Mouse (Mus musculus) ES-E14 (cell line): ENCODE measurements around the gene Arl8a.

ENCODE experiments used
- HCFC1 ChIP-seq: IDR thresholded peaks from 2 replicates; pipeline ENCODE4 v1.6.1; 2012; ENCODE audit warnings: low read length, inconsistent platforms, borderline replicate concordance; ENCODE audit not compliant: insufficient read depth
- MAFK ChIP-seq: IDR thresholded peaks from 2 replicates; pipeline ENCODE4 v1.6.1; 2014; ENCODE audit warnings: mild to moderate bottlenecking, low read depth, low read length, inconsistent platforms; ENCODE audit not compliant: insufficient read depth
- ZNF384 ChIP-seq: IDR thresholded peaks from 2 replicates; pipeline ENCODE4 v1.6.1; 2012; ENCODE audit warnings: low read depth, low read length, inconsistent platforms

DNA sequence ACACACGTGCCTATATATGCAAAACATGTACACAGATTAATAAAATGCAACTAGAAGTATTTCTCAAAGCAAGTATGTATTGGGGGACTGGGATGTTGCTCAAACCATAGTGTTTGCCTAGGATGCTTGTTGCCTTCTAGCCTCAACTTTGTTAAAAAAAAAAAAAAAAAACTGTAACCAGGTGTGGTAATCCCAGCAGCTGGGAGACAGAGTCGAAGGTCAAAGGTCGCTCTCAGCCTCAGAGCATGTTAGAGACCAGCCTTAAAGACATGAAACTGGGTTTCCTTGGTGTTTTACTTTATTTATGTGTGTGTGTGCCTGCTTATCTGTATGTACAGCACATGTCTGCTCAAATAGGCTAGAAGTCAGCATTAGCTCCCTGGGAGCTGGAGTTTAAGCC is 28.6 kb downstream of the Arl8a start:
- no peak for TF ChIP-seq HCFC1
- no peak for TF ChIP-seq MAFK
- 0 out of 2 replicates have a peak, but pooled peaks have one; percentile 21 for TF ChIP-seq ZNF384
